Mouse (Mus musculus) kidney, adult 9 months (tissue): ENCODE data around the gene Vmn2r106.

Source experiments
- DNase-seq: peaks from one replicate; pipeline ENCODE4 v3.0.0; 2022

The Vmn2r106 gene

GRCm38 (mm10) chr17:20285453-20285852, at the start of gene Vmn2r106:
Vmn2r106 (minus strand) TSS chr17:20285553.
- no peak for DNase-seq

GRCm38 (mm10) chr17:20305790-20306189, 20.4 kb upstream of the Vmn2r106 start:
- DNase-seq = no peak

- DNase-seq = no peak
These were observed 1.6 kb upstream of the Vmn2r106 start for GRCm38 (mm10) chr17:20286906-20287305.

DNA sequence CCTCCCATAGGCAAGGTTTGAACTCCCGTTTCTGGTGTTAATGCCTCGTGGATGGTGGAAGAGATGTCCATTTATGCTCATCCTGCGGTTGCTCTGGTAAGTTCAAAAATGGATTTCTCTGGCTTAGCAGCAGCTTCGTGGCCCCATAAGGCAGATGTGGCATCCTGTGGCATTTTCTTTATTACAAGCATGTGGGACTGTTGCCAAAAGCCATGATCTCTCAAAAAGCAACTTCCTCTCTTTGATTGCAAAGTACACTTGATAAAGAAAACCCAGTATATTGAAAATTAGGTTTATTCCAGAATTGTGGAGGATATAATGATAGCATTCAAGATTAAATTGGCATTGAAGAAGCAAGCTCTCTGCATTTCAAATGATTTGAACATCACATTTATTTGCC, 29.8 kb downstream of the Vmn2r106 start:
- DNase-seq = no peak

DNA sequence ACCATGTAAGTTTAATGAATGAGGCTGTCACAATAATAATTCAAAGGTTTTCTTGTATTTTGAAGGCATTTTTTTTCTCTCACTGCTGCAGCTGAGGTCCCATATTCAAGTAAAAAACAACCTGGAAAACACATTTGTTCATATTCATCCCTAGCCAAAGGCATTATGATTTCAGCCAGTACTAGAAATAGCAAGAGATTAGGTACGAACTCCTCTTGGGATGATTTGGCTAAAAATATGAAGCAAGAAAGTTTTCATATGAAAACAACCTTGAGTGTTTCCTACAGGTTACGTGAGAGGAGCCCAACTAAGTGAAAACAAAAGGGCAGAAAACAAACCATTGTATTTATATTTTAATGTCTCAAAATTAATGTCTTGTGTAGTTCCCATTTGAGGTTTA, 50.4 kb downstream of the Vmn2r106 start, which contains the start of gene Vmn2r105:
Vmn2r105 (minus strand) TSS at position 101 of the 400 bp plus-strand sequence.
- DNase-seq = no peak
